Comparison of ENCODE assay signal across 9 mouse cellular contexts in the genomic region with DNA sequence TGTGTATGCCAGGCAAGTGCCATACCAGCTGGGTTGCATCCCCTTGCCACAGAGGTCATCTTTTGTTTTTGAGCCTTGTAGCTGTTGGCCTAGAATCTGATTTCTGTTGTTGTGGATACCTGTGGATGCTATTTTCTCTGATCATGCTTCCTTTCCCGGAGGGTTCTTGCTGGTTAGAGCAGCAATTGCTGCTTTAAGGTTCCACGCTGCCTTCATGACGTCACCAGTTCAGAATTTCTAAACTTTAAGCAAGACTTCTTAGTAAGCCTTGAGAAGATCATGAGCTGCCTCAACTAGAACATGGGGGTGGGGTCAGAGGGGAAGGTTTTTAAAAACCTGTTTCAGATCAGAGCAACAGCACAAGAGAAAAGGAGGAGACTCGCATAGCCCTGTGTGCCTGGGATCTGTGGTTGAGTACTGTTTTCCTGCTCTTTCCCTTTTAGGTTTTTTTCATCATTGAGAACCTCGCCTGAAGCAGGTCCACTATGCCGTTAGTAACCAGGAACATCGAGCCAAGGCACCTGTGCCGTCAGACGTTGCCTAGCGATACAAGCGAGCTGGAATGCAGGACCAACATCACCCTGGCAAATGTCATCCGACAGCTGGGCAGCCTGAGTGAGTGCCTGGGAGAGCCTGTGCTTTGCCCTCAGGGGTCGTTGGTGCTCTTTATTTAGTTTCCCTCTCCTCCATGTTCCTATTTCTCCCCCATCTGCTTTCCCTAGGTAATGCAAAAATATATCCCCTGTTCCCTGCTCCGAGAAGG. TPM values are rescaled to one million over a fixed set of nuclear protein-coding genes. Genes with fewer than 3 reads are reported as not detected.
DNase-seq lines count a peak whose midpoint lies in the region; ATAC-seq and TF ChIP-seq lines count a peak whose summit lies in the region.
"Had no signal": no experiment of that assay in that cellular context is flagged by ENCODE, and none has a peak within 500 bp of the region (broad histone marks: within the 10 kb centered on the region; RNA-seq: fewer than 3 reads in every experiment).

No protein-coding gene starts in this region.

- H3K36me3 ChIP-seq in liver, adult 2 months (ENCODE audit: control insufficient read depth, insufficient read depth, low read length), result peaks cover 7% of the 10 kb centered on the region
- H3K36me3 ChIP-seq in forebrain, embryonic 10.5 days (replicated peaks), result peaks cover 47% of the 10 kb centered on the region
- H3K36me3 ChIP-seq in hindbrain, embryonic 10.5 days, result peaks cover 43% of the 10 kb centered on the region
- peaks cover 6% of the 10 kb centered on the region; the same call in 1 of the 2 replicates for H3K36me3 ChIP-seq in midbrain, embryonic 12.5 days

- H3K4me3 ChIP-seq in liver, adult 2 months (ENCODE audit: insufficient read depth, low read depth, low read length), result no peak overlapping the region
- no peak overlapping the region for H3K4me3 ChIP-seq in forebrain, embryonic 10.5 days
- no peak overlapping the region for H3K4me3 ChIP-seq in hindbrain, embryonic 10.5 days
- H3K4me3 ChIP-seq in midbrain, embryonic 12.5 days, result no peak overlapping the region

- 68% methylated on average over 14 of the region's 14 CpGs for WGBS in liver, adult 2 months
- 76% methylated on average over 14 of the region's 14 CpGs for WGBS in forebrain, embryonic 10.5 days
- 70% methylated on average over 14 of the region's 14 CpGs for WGBS in hindbrain, embryonic 10.5 days
- WGBS in midbrain, embryonic 12.5 days, result 62% methylated on average over 14 of the region's 14 CpGs

- H3K9ac ChIP-seq in liver, adult 2 months (ENCODE audit: low read depth, low read length), result no peak overlapping the region
- no peak overlapping the region for H3K9ac ChIP-seq in midbrain, embryonic 12.5 days (replicated peaks)

- no peak for TF ChIP-seq POLR2A in liver, adult 2 months (IDR thresholded peaks at IDR 0.05; ENCODE audit: extremely low read depth, insufficient read depth, low read length)

- DNase-seq in liver, adult 2 months (ENCODE audit: extremely low read depth, low read depth, low spot score), result no peak
- DNase-seq in liver, result no peak
- peak; percentile 28 for DNase-seq in forebrain, embryonic 10.5 days (ENCODE audit: extremely low spot score, low spot score)
- DNase-seq in hindbrain, embryonic 10.5 days (ENCODE audit: low spot score), result no peak
- no peak for DNase-seq in adrenal gland, postnatal 14 days
- DNase-seq in adrenal gland, postnatal 4 days (ENCODE audit: low spot score in 2 of 2), result no peak
- DNase-seq in frontal cortex, postnatal 36 days (ENCODE audit: low spot score in 2 of 2), result no peak

- peaks cover 30% of the 10 kb centered on the region; the same call in 1 of the 2 replicates for H3K79me2 ChIP-seq in liver, adult 2 months (ENCODE audit: control insufficient read depth, insufficient read depth, low read length)

- H3K9me3 ChIP-seq in forebrain, embryonic 10.5 days, result no peaks in the 10 kb centered on the region
- H3K9me3 ChIP-seq in hindbrain, embryonic 10.5 days, result no peaks in the 10 kb centered on the region
- H3K9me3 ChIP-seq in midbrain, embryonic 12.5 days, result no peaks in the 10 kb centered on the region

- ATAC-seq in midbrain, embryonic 12.5 days (ENCODE audit: low FRiP score, low read depth), result no peak

- no peak overlapping the region for H3K4me2 ChIP-seq in midbrain, embryonic 12.5 days (replicated peaks)

- TF ChIP-seq CTCF in liver, adult 2 months (IDR thresholded peaks at IDR 0.05; ENCODE audit: low read depth, low read length), result no peak

- H3K4me1 ChIP-seq in liver, adult 2 months (ENCODE audit: control insufficient read depth, insufficient read depth, low read length), result peaks cover 14% of the 10 kb centered on the region
- peaks cover 22% of the 10 kb centered on the region for H3K4me1 ChIP-seq in forebrain, embryonic 10.5 days
- peaks cover 29% of the 10 kb centered on the region for H3K4me1 ChIP-seq in hindbrain, embryonic 10.5 days (replicated peaks)
- peaks cover 19% of the 10 kb centered on the region for H3K4me1 ChIP-seq in midbrain, embryonic 12.5 days

- peak overlapping the region; percentile 16; the same call in 1 of the 2 replicates for H3K27ac ChIP-seq in liver, adult 2 months (replicated peaks; ENCODE audit: insufficient read depth, low read depth, low read length)
- H3K27ac ChIP-seq in forebrain, embryonic 10.5 days, result peak overlapping the region; percentile 27; the same call in 1 of the 2 replicates
- H3K27ac ChIP-seq in hindbrain, embryonic 10.5 days, result peak overlapping the region; percentile 50; the same call in 1 of the 2 replicates
- H3K27ac ChIP-seq in midbrain, embryonic 12.5 days (replicated peaks), result peak overlapping the region; percentile 70

- H3K27me3 ChIP-seq in liver, adult 2 months (ENCODE audit: control insufficient read depth, insufficient read depth, low read length), result no peaks in the 10 kb centered on the region
- H3K27me3 ChIP-seq in forebrain, embryonic 10.5 days (ENCODE audit: poor library complexity, severe bottlenecking), result no peaks in the 10 kb centered on the region
- no peaks in the 10 kb centered on the region for H3K27me3 ChIP-seq in hindbrain, embryonic 10.5 days (ENCODE audit: insufficient read depth, poor library complexity, severe bottlenecking)
- H3K27me3 ChIP-seq in midbrain, embryonic 12.5 days, result no peaks in the 10 kb centered on the region

RNA-seq across cellular contexts. Expression of a gene that starts 35.8 kb away (rescaled TPM):
- total RNA-seq in liver, adult 2 months (2014; rRNA removed), result not detected in 2 replicates
- polyA plus RNA-seq in liver, adult 2 months (2012; rRNA removed), result not detected in 2 replicates
- 1.2 and 2.5 TPM in 2 replicates for polyA plus RNA-seq in forebrain, embryonic 10.5 days (2016; fragmentation: Nextera tagmentation; extraction: Ambion mirVana)
- polyA plus RNA-seq in hindbrain, embryonic 10.5 days (2016; fragmentation: Nextera tagmentation; extraction: Ambion mirVana), result 1.1 and 2.2 TPM in 2 replicates
- 0.24 and 0.47 TPM in 2 replicates for polyA plus RNA-seq in midbrain, embryonic 12.5 days (2016; fragmentation: Nextera tagmentation; extraction: Ambion mirVana)
- total RNA-seq in adrenal gland, postnatal 14 days (2021), result 2.4 and 5.0 TPM in 2 replicates
- total RNA-seq in adrenal gland, postnatal 4 days (2021), result 1 to 10 TPM; 2.3 to 5.2 TPM

RNA-seq across cellular contexts. Expression of a gene that starts 36.2 kb away (rescaled TPM):
- not detected in 2 replicates for total RNA-seq in liver, adult 2 months (2014; rRNA removed)
- polyA plus RNA-seq in liver, adult 2 months (2012; rRNA removed), result 0.07 TPM in 1 of 2 replicates, not detected in the other
- 0.06 and 0.27 TPM in 2 replicates for polyA plus RNA-seq in forebrain, embryonic 10.5 days (2016; fragmentation: Nextera tagmentation; extraction: Ambion mirVana)
- 0.32 and 0.35 TPM in 2 replicates for polyA plus RNA-seq in hindbrain, embryonic 10.5 days (2016; fragmentation: Nextera tagmentation; extraction: Ambion mirVana)
- 0.22 and 0.40 TPM in 2 replicates for polyA plus RNA-seq in midbrain, embryonic 12.5 days (2016; fragmentation: Nextera tagmentation; extraction: Ambion mirVana)
- total RNA-seq in adrenal gland, postnatal 14 days (2021), result 0.19 TPM in 2 replicates
- under 1 TPM in 1 of 2 experiments, not detected in 1; 0.31 TPM for total RNA-seq in adrenal gland, postnatal 4 days (2021)
- polyA plus RNA-seq: liver, embryonic 16.5 days had no signal

RNA-seq across cellular contexts. Expression of a gene that starts 45.9 kb away (rescaled TPM):
- total RNA-seq in liver, adult 2 months (2014; rRNA removed), result 6.0 and 10.7 TPM in 2 replicates
- 12.3 and 17.0 TPM in 2 replicates for polyA plus RNA-seq in liver, adult 2 months (2012; rRNA removed)
- polyA plus RNA-seq in forebrain, embryonic 10.5 days (2016; fragmentation: Nextera tagmentation; extraction: Ambion mirVana), result 47.4 and 49.1 TPM in 2 replicates
- 42.1 and 67.1 TPM in 2 replicates for polyA plus RNA-seq in hindbrain, embryonic 10.5 days (2016; fragmentation: Nextera tagmentation; extraction: Ambion mirVana)
- 43.5 and 50.0 TPM in 2 replicates for polyA plus RNA-seq in midbrain, embryonic 12.5 days (2016; fragmentation: Nextera tagmentation; extraction: Ambion mirVana)
- total RNA-seq in adrenal gland, postnatal 14 days (2021), result 117 and 150 TPM in 2 replicates
- 100 to 1,000 TPM; 155 to 157 TPM for total RNA-seq in adrenal gland, postnatal 4 days (2021)

Comparison
In these comparisons a context has a peak if more than half of its experiments do, and no peak if none do; other contexts are left out.
1. H3K27ac ChIP-seq: peak in every context shown above with its lines; median percentile 70 in midbrain, embryonic 12.5 days; 50 in hindbrain, embryonic 10.5 days; 27 in forebrain, embryonic 10.5 days; 16 in liver, adult 2 months.